Mouse (Mus musculus) lung, adult 2 months (tissue): Measurements from ENCODE around the gene Khdrbs2.

Source experiments
- CTCF ChIP-seq: fragments of 200-500 bp; IDR thresholded peaks from 2 replicates; pipeline ENCODE4 v1.5.1; 2011; ENCODE audit warnings: mild to moderate bottlenecking, low read length, control low read depth; ENCODE audit not compliant: insufficient read depth
- POLR2A ChIP-seq: fragments of 200-500 bp; IDR thresholded peaks from 2 replicates; pipeline ENCODE4 v1.6.1; 2011; ENCODE audit warnings: low read depth, mild to moderate bottlenecking, control low read depth, low read length, borderline replicate concordance; ENCODE audit errors: extremely low read depth

DNA sequence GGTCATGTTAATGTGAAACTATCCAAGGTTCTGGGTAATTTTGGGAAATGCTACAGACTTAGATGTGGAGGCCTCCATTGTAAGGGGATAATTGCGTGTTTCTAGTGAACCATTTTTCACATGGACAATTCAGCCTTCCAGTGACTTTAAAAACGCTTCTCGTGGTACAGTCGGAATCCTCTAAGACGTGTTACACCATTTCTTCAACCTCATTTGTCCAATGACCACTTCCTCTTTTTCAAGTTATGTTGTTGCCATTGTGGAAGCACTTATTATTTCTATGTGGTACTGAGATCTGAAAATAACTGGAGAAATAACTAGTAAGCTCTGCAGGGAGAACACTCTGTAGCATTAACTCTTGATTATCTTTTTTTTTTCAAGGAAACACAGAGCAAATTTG, 75.9 kb downstream of the Khdrbs2 start:
- TF ChIP-seq CTCF (no peak), POLR2A (no peak)
